Mouse (Mus musculus) olfactory bulb, adult 2 months (tissue): ENCODE measurements around the gene Tmem102.

Source experiments
- CTCF ChIP-seq: fragments of 200-500 bp; IDR thresholded peaks from 2 replicates; pipeline ENCODE4 v1.5.1; 2012; ENCODE audit warnings: low read depth, mild to moderate bottlenecking, low read length, moderate library complexity; ENCODE audit not compliant: insufficient read depth
- POLR2A ChIP-seq: fragments of 200-500 bp; IDR thresholded peaks from 2 replicates; pipeline ENCODE4 v1.6.1; 2012; ENCODE audit warnings: mild to moderate bottlenecking, low read depth, low read length, moderate library complexity; ENCODE audit not compliant: insufficient read depth

GRCm38 (mm10) chr11:69784793-69785272, 20.6 kb downstream of the Tmem102 start:
- no peak for TF ChIP-seq POLR2A
- TF ChIP-seq CTCF = no peak
